Mouse (Mus musculus) stomach, postnatal 0 days (tissue): Measurements from ENCODE around the gene Adnp. TPM values are rescaled to one million over a fixed set of nuclear protein-coding genes. Genes with fewer than 3 reads are reported as not detected.
"Not testable (repeated sequence)": the region's sequence is repeated elsewhere in the genome, so short reads cannot be mapped to it uniquely, and the experiment has no call there.

Experiments
- ATAC-seq: fragments of 200-750 bp; cut with Nextera tagmentation; 2 replicates; pipeline ENCODE4 v1.8.0; 2017; ENCODE audit not compliant: low FRiP score, low TSS enrichment
- DNase-seq: peaks from one replicate; pipeline ENCODE4 v3.0.0-alpha.2; 2016; ENCODE audit warnings: low spot score
- H3K27ac ChIP-seq: fragments of 300-500 bp; sonication (generic); replicated peaks from 2 replicates; pipeline ENCODE4 v1.5.1; 2014; ENCODE audit warnings: mild to moderate bottlenecking, control low read depth
- H3K27me3 ChIP-seq: fragments of 300-500 bp; sonication (generic); 2 replicates; pipeline ENCODE4 v1.6.1; 2014; ENCODE audit warnings: low read length; ENCODE audit not compliant: control insufficient read depth, insufficient read depth
- H3K36me3 ChIP-seq: fragments of 300-500 bp; sonication (generic); 2 replicates; pipeline ENCODE4 v1.6.1; 2014; ENCODE audit warnings: low read length, mixed read lengths; ENCODE audit not compliant: control insufficient read depth, insufficient read depth
- H3K4me1 ChIP-seq: fragments of 300-500 bp; sonication (generic); replicated peaks from 2 replicates; pipeline ENCODE4 v1.6.1; 2014; ENCODE audit warnings: antibody characterized with exemption; ENCODE audit not compliant: control insufficient read depth, insufficient read depth
- H3K4me2 ChIP-seq: fragments of 300-500 bp; sonication (generic); replicated peaks from 2 replicates; pipeline ENCODE4 v1.6.1; 2014; ENCODE audit warnings: low read depth, mild to moderate bottlenecking, control low read depth, moderate library complexity
- H3K4me3 ChIP-seq: fragments of 300-500 bp; sonication (generic); 2 replicates; pipeline ENCODE4 v1.5.1; 2014; ENCODE audit warnings: low read depth, low read length, control low read depth
- H3K9ac ChIP-seq: fragments of 300-500 bp; sonication (generic); 2 replicates; pipeline ENCODE4 v1.6.1; 2014; ENCODE audit warnings: mild to moderate bottlenecking, low read length, control low read depth, mixed read lengths
- H3K9me3 ChIP-seq: fragments of 300-500 bp; sonication (generic); 2 replicates; pipeline ENCODE4 v1.6.1; 2016; ENCODE audit warnings: low read length; ENCODE audit not compliant: control insufficient read depth
- CTCF ChIP-seq: IDR thresholded peaks from 2 replicates; pipeline ENCODE4 v1.5.1; 2016; ENCODE audit warnings: antibody characterized with exemption, low read depth, mild to moderate bottlenecking, moderate library complexity
- EP300 ChIP-seq: optimal IDR thresholded peaks from 2 replicates; pipeline ENCODE3; 2016; ENCODE audit warnings: antibody characterized with exemption
- WGBS: fragments of 180-500 bp; shearing (Covaris S2); extraction: QIAGEN DNeasy Blood & Tissue Kit; methylation state at CpG from one replicate; pipeline ENCODE4 v1.1.7; 2014; 5-methylcytosine and 5-hydroxymethylcytosine counted together
- polyA plus RNA-seq: library from polyadenylated mRNA; unstranded; fragments of >200 nt; fragmentation: Nextera tagmentation; extraction: Ambion mirVana; gene quantifications from 2 replicates; pipeline ENCODE4 v1.2.1, GENCODE M21; 2015

Gene Adnp
- polyA plus RNA-seq, 1 experiment from 2014 or later = 5.2 TPM

DNA sequence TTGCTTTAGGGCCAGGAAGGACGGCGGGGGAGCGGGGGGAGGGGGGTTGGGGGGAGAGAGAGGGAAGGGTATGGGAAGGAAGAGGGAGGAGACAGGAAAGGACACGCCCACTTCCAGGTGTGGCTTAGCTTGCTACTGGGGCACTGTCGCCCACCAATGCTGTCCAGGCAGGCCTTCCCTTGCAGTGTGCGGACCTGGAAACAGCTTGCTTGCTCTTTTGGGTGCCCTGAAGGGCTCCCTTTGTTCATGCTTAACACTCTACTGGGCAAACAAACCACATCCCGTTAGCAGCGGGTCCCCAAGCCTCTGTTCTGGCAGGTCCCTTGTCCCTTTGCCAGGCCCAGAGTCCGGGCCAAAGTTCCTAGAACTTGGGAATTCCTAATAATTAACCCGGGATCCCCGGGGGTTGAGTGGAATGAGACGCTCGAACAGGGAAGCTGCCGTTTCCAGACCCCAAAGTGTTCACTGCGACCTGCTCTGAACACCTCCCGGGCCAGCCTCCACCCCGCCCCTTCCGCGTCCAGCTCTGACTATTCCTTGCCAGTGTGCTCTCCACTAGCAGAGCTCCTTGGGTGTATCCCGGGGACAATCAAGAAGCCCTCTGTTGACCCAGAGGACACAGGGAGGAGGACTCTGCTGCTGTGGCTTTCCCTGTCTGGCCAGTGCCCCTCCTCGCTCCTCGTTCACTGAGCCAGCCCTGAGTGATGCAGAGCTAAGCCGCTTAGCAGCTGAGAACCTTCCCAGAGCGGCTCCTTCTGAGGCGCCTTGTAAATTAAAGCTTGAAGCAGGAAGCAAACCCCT is 47.8 kb downstream of the Adnp start:
- H3K27ac ChIP-seq = 0 out of 2 replicates have a peak overlapping the region, but pooled peaks have one; percentile 36
- ATAC-seq (no peak; the same call in 1 of the 2 replicates), DNase-seq (peak; percentile 66)
- H3K9ac ChIP-seq = peak overlapping the region; percentile 45
- H3K9me3 ChIP-seq = no peaks in the 10 kb centered on the region
- 6% methylated on average over 23 of the region's 25 CpGs for whole genome bisulfite sequencing
- peak overlapping the region; percentile 49 for H3K4me2 ChIP-seq
- peak overlapping the region; percentile 19; the same call in 1 of the 2 replicates for H3K4me3 ChIP-seq
- H3K36me3 ChIP-seq = no peaks in the 10 kb centered on the region
- no peaks in the 10 kb centered on the region for H3K27me3 ChIP-seq
- H3K4me1 ChIP-seq = peaks cover 5% of the 10 kb centered on the region
- no peak for TF ChIP-seq CTCF
- TF ChIP-seq EP300 = no peak

DNA sequence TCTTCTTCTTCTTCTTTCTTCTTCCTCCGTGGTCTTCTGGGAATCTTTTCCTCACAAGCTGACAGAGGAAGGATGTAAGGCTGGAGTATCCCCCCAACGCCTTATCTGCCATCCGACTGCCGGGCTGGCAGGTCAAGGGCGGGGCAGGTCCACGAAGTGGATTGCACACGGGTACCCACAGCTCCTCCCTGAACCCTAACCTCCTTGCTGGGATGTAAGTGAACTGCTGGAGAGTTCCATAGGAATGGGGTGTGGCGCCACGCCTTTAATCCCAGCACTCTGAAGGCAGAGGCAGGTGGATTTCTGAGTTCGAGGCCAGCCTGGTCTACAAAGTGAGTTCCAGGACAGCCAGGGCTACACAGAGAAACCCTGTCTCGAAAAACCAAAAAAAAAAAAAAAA is 48.9 kb downstream of the Adnp start:
- H3K9me3 ChIP-seq, H3K4me2 ChIP-seq, H3K4me1 ChIP-seq, H3K27ac ChIP-seq, DNase-seq, H3K4me3 ChIP-seq, H3K27me3 ChIP-seq, ATAC-seq, H3K9ac ChIP-seq, H3K36me3 ChIP-seq: not testable (repeated sequence)
- WGBS = 55% methylated on average over 10 of the region's 11 CpGs

DNA sequence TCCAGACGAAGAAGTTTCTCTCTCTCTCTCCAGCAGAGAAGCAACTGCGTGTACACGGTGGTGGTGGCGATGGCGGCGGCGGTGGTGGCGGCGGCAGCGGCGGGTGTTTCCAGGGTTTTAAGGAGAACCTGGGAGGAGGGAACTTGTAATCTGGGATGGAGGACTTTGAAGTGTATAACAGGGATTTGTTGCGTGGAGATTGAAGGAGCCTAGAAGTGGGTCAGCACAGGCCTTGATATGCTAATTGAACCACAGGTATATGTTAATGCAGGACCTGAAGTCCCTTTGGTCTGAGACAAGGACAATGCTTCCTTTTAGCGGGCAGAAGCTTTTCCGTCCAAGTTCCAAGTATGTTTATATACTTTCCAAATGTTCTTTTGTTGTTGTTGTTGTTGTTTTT is 50.6 kb downstream of the Adnp start:
- Histone ChIP-seq H3K4me2 (no peak overlapping the region), H3K9ac (no peak overlapping the region), H3K27me3 (no peaks in the 10 kb centered on the region), H3K4me1 (peaks cover 6% of the 10 kb centered on the region), H3K36me3 (no peaks in the 10 kb centered on the region), H3K27ac (no peak overlapping the region), H3K9me3 (no peaks in the 10 kb centered on the region), H3K4me3 (no peak overlapping the region)
- 66% methylated on average over 14 of the region's 14 CpGs for WGBS
- DNase-seq (no peak), ATAC-seq (no peak)
- no peak for TF ChIP-seq EP300
- no peak for TF ChIP-seq CTCF

DNA sequence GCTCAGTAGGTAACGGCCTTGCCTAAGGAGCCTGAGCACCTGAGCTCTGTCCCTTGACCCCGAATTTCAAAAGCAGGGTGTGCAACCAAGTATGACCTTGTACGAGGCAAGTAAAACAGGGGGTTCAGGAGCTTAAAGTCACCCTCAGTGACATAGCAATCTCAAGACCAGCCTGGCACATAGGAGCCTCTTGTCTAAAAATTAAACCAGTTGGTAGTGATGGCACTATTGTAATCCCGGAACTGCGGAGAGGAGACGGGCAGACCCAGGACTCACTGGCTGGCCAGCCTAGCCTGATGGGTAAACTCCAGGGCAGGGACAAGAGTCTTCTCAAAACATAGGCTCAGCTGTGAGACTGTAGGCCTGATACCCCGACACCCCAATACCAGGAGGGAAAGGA is 51.2 kb downstream of the Adnp start:
- ATAC-seq (no peak), DNase-seq (no peak)
- no peaks in the 10 kb centered on the region for H3K9me3 ChIP-seq
- H3K9ac ChIP-seq = no peak overlapping the region
- 92% methylated on average over 7 of the region's 7 CpGs for WGBS
- H3K4me1 ChIP-seq = peaks cover 6% of the 10 kb centered on the region
- no peak overlapping the region for H3K4me2 ChIP-seq
- H3K27me3 ChIP-seq = no peaks in the 10 kb centered on the region
- no peak overlapping the region for H3K4me3 ChIP-seq
- H3K27ac ChIP-seq = no peak overlapping the region
- TF ChIP-seq EP300 = no peak
- TF ChIP-seq CTCF = no peak
- H3K36me3 ChIP-seq = no peaks in the 10 kb centered on the region

DNA sequence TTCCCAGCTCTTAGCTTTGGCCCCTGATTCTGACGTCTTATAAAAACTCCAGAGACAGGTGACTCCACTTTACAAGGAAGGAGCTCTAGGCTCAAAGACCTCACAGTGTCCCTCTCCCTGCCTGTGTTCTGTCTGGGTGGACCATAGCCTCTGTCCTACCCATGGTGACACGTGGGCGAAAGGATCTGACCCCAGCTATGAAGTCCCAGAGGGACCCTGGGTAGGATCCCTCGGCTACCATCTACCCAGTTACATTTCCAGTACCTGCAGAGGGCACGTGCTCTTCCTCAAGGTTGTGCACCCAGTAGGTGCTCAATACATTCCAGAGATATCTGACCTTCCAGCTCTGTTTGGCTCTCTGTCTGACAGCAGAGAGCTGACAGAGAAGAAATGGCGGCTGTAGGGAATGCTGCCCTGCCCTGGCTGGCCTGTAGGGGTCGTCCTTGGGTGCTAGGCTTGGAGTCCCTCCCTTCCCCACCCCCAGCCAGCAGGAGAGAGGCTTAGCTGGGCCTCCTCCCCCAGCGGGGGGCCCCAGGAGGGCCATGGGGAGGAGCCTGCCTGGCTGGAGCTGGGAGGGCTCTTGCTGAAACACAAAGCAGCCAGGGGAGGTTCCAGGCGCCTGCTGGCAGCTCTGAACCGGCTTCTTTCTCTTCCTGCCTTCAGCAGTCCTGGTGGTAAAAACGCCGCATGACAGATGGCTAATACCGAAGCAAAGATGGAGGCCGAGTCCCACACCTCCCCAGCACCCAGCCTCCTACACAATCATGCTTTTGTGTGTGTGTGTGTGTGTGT is 52.6 kb downstream of the Adnp start:
- Histone ChIP-seq H3K4me2 (peak overlapping the region; percentile 37), H3K9ac (no peak overlapping the region), H3K27ac (peak overlapping the region; percentile 74), H3K36me3 (no peaks in the 10 kb centered on the region), H3K4me3 (peak overlapping the region; percentile 4; the same call in 1 of the 2 replicates), H3K27me3 (no peaks in the 10 kb centered on the region), H3K9me3 (no peaks in the 10 kb centered on the region), H3K4me1 (peaks cover 4% of the 10 kb centered on the region)
- peak; percentile 98 for ATAC-seq
- 19% methylated on average over 14 of the region's 14 CpGs for WGBS
- TF ChIP-seq CTCF (peak; percentile 88), EP300 (peak; percentile 80)
- DNase-seq = peak; percentile 99

DNA sequence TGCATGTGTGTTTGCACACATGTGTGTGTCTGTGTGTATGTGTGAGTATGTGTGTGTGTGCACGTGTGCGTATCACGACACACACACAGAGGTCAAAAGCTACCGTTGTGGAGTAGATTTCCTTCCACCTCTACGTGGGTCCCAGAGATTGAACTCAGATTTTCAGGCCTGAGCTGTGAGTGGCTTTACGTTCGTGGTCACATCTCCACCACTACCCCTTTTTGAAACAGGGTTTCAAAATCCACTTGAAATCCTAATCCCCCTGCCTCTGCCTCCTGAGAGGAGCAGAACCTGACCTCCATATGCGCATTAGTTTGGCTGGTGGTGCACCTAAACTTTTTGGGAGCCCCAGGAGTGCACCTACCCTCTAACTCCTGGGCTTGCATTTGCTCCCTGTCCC is 57.7 kb downstream of the Adnp start:
- DNase-seq = no peak
- no peak for ATAC-seq
- WGBS = 89% methylated on average over 8 of the region's 8 CpGs

More for the DNA sequence above, 57.7 kb downstream of the Adnp start:
- Histone ChIP-seq H3K4me2 (no peak overlapping the region), H3K9me3 (no peaks in the 10 kb centered on the region), H3K9ac (no peak overlapping the region), H3K27me3 (no peaks in the 10 kb centered on the region), H3K4me3 (no peak overlapping the region), H3K4me1 (0 out of 2 replicates have a peak, but pooled peaks cover 2% of the 10 kb centered on the region), H3K36me3 (no peaks in the 10 kb centered on the region), H3K27ac (no peak overlapping the region)
- TF ChIP-seq EP300 = no peak
- TF ChIP-seq CTCF = no peak
